Mouse (Mus musculus) CH12F3 (cell line): Measurements from ENCODE around the gene Arhgef3.

Experiments
- in situ Hi-C: fragments of 300-500 bp; cut with MboI; formaldehyde crosslinking; loops from 2 replicates; pipeline ENCODE4 v1.14.3; 2020; ENCODE audit warnings: low sequenced_read_pairs

The Arhgef3 gene

DNA sequence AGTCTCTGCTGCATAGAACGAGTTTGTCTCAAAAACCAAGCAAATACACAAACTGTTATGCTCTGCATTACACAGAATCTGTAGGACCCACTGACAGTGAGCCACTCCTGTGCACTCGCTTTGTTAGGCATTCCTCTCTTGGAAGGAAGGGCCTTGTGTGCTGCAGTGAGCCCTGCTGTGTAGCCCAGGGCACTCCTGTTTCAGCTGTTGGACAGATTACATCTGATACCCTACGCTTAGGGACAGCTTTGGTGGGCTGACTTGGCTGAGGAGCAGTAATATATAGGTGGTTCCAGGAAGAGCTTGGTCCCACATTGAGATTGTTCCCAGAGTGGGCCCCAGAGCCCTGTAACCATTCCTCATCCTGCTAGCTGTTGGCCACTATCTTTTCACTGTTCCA is 43.4 kb downstream of the Arhgef3 start:
- in situ Hi-C loops = no loop called here

DNA sequence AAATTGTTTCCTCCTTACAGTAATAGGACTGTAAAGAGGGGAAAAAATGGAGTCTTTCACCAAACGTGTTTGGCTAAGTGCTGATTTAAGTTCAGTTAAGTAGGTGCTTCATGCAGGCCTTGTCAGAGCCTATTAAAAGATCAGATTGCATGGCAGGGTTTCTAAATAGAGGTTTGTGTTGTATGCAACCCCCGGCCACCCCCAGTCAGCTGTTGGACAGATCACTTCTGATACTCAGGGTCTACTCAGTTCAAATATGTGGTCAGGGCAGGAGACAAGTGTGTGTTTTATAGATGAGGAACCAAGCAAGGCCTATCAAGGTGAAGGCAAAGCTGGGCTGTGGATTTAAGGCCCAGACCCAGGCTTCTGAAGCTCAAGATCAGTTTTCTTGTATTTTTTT is 44.1 kb downstream of the Arhgef3 start:
- in situ Hi-C loops = no loop called here

- in situ Hi-C loops = no loop called here
Measured at GRCm38 (mm10) chr14:27160762-27161161, 46.1 kb downstream of the Arhgef3 start.

GRCm38 (mm10) chr14:27164639-27165038 is 49.9 kb downstream of the Arhgef3 start:
- in situ Hi-C loops = no loop called here

- in situ Hi-C loops = no loop called here
Measured at GRCm38 (mm10) chr14:27166751-27167150, 52.1 kb downstream of the Arhgef3 start.

- in situ Hi-C loops = no loop called here
Measured at GRCm38 (mm10) chr14:27167177-27167576, 52.5 kb downstream of the Arhgef3 start.

GRCm38 (mm10) chr14:27168387-27168786 is 53.7 kb downstream of the Arhgef3 start:
- in situ Hi-C loops = no loop called here

DNA sequence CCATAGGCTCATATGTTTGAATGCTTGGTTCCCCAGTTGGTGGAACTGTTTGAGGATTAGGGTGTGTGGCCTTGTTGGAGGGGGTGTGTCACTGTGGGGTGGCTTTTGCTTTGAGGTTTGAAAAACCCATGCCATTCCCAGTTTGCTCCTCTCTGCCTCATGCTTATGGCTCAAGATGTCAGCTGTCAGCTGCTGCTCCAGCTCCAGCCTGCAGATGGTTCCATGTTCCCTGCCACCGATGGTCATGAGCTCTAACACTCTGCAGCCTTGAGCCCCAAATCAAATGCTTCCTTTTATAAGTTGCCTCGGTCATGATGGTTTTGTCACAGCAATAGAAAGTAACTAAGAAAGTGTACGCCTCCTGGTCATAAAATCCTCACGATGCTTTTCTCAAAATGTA is 54.6 kb downstream of the Arhgef3 start:
- in situ Hi-C loops = no loop called here

DNA sequence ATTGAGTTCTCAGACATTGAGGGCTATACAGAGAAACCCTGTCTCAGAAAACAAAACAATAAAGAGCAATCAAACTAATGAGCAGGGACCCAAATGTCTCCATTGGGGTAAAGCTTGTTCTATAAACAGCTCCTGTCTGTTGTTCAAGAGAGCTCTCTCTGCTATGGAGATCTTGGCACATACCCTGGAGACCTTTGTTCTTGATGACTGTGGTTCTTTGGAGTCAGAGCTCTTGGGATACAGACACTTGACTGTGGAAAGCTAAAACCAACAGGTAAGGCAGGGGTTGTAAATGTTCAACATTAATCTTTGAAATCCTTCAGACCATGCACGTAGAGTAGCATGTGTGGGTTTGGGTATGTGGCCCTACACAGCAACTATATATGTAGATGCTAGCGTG is 55.7 kb downstream of the Arhgef3 start:
- in situ Hi-C loops = no loop called here

DNA sequence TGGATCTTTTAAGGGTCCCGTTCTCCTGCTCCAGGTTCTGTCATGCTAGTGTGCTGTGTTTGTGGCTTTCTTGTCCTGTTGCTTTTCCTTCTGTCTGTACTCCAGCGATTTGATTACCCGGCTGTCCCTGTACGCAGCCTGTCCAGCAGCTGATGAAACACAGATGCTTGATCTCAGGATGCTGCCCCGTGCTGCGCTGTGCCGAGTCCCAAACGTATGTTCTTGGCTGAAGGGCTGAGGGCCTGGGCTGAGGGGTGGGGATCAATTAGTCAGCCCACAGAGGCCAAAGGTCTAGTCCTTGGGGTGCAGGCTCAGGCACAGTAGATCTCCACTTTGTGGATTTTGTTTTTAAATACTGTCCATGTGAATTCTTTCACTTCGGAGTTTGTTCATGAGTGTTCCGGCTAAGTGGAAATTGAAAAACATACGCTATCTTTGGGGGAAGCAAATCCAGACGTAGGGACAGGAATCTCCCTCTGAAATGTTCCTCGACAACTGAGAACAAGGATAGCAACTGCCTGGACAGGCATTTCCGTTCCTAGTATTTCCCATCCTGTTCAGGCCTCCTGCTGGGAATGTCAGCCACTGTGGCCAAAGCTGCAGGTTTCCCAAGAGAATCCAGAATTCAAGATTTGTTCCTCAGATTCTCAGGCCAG is 56.6 kb downstream of the Arhgef3 start:
- in situ Hi-C loops = no loop called here

DNA sequence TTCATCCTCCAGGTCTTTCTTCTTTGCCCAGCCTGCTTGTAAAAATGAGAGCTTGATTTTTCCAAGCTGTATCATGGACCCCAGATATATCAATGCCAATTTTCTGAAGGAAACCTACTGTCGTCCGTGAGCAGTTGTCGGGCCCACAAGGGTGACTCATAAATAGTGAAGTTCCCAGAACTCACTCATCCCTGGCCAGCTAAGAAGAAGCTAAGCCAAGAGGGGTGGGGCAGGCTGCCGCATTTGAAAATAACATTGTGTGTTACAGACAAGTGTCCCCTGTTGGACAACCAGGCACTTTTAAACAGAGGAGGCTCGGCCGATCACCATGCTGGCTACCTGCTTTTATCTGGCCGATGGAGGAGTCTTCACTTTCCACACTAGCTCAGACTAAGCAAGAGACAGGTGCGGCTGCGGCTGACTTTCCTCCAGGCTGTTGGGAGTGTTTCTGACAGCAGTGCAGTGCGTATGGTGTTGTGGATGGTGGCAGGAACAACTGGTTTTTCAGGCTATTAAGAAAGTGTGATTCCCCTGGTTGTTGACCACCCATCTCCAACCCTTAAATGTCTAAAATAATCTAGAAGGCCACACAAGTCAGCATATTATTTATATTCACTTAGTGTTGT is 58.6 kb downstream of the Arhgef3 start:
- in situ Hi-C loops = no loop called here

- in situ Hi-C loops = no loop called here
Measured at GRCm38 (mm10) chr14:27174188-27174786, 59.6 kb downstream of the Arhgef3 start.

- in situ Hi-C loops = loop anchor here (25.0 kb wide), 1 partner anchor 562 kb away; no protein-coding TSS in a partner anchor
Measured at GRCm38 (mm10) chr14:27174831-27175301, 60.2 kb downstream of the Arhgef3 start.

GRCm38 (mm10) chr14:27175343-27175742 is 60.6 kb downstream of the Arhgef3 start:
- in situ Hi-C loops = loop anchor here (25.0 kb wide), 1 partner anchor 562 kb away; no protein-coding TSS in a partner anchor

DNA sequence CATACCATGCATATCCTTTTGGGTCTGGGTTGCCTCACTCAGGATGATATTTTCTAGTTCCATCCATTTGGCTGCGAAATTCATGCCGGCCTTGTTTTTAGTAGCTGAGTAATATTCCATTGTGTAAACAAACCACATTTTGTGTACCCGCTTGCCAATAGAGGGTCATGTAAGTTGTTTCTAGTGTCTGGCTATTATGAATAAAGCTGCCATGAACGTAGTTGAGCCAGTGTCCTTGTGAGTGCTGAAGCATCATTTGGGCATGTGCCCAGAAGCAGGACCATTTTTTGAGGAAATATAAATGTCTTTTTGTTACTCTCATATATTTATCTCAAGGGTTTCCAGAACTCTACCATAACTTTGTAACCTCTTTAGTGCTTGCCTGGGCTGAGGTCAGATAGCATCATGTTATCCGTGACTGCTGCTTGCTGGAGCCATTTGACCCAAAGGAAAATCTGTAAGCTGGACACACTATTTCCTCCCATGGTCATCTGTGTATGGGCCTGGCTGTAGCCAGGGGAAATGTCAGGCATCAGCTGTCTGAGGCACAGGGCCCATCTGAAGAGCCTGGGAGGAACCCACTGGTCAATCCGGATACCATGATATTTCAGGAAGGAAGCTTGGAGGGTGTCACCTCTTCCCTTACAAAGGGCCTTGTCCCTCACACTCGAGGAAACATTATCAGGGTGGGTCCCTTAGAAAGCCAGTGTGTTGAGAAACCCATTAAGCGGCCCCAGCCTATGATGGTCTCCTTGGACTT is 63.3 kb downstream of the Arhgef3 start:
- in situ Hi-C loops = loop anchor here (25.0 kb wide), 1 partner anchor 559 kb away; no protein-coding TSS in a partner anchor

DNA sequence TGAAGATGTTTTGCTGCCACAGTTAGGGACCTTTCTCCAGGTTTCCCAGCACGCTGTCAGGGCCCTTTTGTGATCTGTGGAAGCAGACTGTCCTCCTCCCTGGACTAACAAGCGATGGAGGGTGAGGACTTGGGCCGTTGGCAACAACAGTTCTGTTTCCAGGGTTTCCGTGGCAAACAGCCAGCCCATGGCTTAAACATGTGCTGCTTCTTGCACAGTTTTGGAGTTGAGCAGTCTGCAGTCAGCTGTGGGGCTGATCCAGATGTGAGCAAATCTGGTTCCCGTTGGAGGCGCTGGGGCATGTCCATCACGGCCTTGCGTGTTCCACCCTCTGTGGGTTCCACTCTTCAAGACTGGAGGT is 63.8 kb downstream of the Arhgef3 start:
- in situ Hi-C loops = loop anchor here (25.0 kb wide), 1 partner anchor 559 kb away; no protein-coding TSS in a partner anchor

DNA sequence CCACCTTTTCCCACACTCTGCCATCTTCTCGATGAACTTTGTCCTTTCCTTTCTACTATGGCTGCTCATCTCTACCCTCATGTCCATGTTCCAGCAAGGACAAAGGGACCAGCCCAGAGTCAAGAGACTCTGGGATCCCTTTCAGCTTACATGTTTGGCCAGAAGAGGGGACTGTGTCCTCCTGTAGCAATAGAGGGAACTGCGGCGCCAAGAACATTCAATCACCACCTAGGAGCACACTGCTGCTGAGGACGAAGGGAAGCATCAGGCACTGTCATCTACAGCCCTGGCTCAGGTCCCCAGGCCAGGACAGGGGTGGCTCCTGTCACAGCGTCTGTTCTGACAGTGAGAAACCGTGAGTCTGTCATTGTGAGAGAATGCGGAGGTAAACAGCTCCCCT is 65.1 kb downstream of the Arhgef3 start:
- in situ Hi-C loops = loop anchor here (25.0 kb wide), 1 partner anchor 558 kb away; no protein-coding TSS in a partner anchor

DNA sequence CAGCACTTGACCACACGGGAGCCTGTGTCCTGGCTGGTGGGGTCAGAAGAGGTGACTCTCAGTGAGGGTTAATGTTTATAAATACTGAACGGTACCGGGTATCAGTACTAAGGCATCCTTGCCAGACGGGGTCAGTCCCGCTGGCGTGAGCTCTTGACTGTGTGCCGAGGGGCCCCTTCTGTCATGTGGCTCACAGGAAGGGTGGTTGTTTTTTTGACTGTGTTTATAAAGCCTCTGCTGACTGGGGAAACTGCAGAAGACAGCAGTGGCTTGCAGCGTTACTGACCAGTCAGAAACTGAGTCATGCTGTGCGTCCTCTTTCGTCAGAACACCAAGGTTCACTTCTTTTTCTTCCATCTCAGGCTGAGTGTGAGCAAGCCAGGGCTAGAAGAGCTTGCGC is 67.4 kb downstream of the Arhgef3 start:
- in situ Hi-C loops = loop anchor here (25.0 kb wide), 1 partner anchor 555 kb away; no protein-coding TSS in a partner anchor

- in situ Hi-C loops = loop anchor here (25.0 kb wide), 1 partner anchor 554 kb away; no protein-coding TSS in a partner anchor
Measured at GRCm38 (mm10) chr14:27182646-27183438, 68.1 kb downstream of the Arhgef3 start.
